Mouse (Mus musculus) G1E (cell line): ENCODE data around the gene Gm17606.

Experiments
- CTCF ChIP-seq: IDR thresholded peaks from 2 replicates; pipeline ENCODE4 v1.5.1; 2012; ENCODE audit warnings: low read depth, low read length, inconsistent platforms, mixed read lengths
- GATA1 ChIP-seq: IDR thresholded peaks from 2 replicates; pipeline ENCODE4 v1.6.1; 2012; ENCODE audit warnings: borderline replicate concordance, low read length, inconsistent platforms, mixed read lengths

GRCm38 (mm10) chr14:54634182-54634581, 6.6 kb upstream of the Gm17606 start:
- no peak for TF ChIP-seq CTCF
- no peak for TF ChIP-seq GATA1
